Mouse (Mus musculus) mature B cell (primary cell): ENCODE results near the gene Ptprm.

Source experiments
- in situ Hi-C: fragments of 300-500 bp; cut with MboI; formaldehyde crosslinking; loops from 2 replicates; pipeline ENCODE4 v1.14.3; 2019

Ptprm gene

DNA sequence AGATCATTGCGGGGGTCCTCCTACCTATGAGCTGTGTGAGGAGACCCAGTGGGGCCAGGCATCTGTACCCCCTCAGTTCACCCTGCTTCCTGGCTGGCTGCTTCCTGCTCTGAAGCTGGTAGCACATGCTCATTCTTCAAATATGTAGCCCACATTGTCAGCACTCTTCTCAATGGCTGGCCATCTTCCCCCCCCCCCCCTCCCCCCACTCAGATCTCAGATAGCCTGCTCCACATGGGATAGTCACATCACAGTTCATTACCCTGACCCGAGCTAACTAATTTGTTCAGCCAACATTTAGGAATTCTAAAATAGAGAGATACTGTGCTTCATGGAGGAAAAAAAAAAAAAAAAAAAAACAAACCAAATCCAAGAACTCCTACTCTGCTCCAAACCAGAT, 679.6 kb downstream of the Ptprm start:
- in situ Hi-C loops, result no loop called here

- in situ Hi-C loops, result no loop called here
Measured at GRCm38 (mm10) chr17:66671715-66672230, 682.5 kb downstream of the Ptprm start.

GRCm38 (mm10) chr17:66671287-66671686, 683.0 kb downstream of the Ptprm start:
- in situ Hi-C loops, result no loop called here

DNA sequence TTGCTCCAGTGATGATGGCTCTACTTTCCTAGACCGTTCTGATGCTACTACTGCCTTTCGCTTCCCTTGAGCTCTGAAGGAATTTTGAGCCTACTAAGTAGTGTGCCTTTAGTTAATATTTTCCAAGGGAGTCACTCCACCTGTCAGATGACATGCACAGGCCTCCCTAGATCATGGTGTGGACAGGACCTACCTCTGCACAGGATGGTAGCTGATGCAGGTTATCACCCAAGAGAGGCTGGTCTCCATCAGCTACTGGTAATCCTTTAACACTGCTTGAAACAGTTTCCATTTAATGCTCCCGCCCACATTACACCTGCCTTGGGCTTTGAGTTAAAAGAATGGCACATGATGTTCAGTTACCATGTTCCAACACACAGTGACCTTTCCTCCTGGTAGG, 688.5 kb downstream of the Ptprm start:
- in situ Hi-C loops, result no loop called here

DNA sequence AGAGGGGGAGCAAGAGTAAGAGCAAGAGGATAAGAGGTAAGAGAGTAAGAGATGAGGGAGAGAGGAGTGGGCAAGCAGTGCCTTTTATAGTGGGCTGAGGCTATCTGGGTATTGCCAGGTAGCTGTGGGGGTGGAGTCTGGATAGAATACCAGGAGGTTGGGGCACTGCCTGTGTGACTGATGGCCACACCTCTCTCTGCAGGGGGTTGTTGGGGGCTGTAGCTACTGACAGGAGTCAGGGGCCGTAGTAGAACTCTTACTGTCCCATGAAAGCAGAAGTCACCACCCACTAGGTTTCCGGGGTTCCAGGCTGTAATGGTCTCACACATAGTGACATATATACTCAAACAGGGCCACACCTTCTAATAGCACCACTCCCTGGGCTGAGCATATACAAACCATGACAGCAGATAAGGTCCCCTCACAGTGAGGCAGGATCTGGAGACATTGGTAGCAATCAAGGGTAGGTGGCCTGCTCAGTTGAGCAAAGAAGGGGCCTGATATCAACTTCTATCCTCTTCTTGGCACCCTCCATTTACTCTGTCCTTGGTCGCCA, 689.0 kb downstream of the Ptprm start:
- in situ Hi-C loops, result no loop called here

GRCm38 (mm10) chr17:66664796-66665195, 689.5 kb downstream of the Ptprm start:
- in situ Hi-C loops, result no loop called here

- in situ Hi-C loops, result no loop called here
Measured at GRCm38 (mm10) chr17:66659242-66659641, 695.0 kb downstream of the Ptprm start.

DNA sequence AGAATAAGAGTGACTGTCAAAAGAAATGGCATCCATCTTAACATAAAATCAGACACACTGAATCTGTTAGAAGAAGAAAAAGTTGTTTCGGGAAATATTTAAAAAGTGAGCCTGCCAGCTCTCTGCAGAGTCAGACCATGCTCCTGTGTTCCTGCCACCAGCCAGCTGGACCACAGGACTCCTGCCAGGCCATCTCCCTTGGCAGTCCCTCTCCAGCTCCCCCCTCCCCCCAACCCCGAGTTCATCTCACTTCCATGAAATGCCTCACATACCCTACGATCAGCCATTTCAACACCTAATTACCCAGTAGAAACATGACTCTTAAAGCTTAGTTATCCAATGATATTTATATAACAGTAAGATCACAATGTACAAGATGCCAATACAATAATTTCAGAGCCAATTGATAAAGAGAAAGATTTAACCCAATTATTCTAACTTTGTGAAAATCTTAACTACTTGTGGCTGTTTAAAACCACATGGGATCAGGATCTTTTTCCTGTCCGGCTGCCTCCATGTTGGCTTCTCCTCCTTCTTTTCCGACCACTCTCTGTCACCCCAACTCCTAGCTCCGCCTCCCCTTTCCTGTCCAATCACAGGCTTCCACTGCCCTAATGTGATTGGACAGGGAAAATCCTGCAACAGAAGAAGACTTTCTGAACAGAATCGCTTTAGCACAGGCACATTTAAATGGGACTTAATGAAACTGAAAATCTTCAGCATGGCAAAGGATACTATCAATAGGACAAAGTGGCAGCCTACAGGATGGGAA, 716.1 kb downstream of the Ptprm start:
- in situ Hi-C loops, result no loop called here

GRCm38 (mm10) chr17:66619996-66620656, 734.1 kb downstream of the Ptprm start:
- in situ Hi-C loops, result no loop called here

DNA sequence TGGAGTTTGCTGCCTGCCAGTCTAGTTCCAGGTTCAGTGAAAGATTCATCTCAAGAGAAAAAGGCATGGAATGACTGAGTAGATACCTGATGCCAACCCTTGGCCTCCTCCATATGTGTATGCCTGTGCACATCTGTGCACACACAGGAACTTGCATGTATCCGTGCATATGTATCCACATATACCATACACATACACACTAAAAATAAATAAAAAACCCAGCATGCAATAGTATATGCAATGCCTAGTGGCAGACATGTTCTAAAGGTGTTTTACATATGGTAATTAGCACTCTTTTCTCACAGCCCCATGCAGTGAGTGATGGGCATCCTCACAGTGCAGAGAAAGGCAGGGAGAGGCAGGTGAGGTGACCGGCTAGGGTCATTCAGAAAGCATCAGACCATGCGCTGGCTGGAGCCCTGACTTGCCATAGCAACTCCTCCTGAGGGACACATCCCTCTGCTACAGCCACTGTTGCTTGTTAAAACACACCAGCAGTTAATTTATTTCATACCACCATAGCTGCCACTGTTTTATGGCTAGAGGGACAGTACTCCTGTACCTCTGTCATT, 734.9 kb downstream of the Ptprm start:
- in situ Hi-C loops, result no loop called here
